Mouse (Mus musculus) liver, embryonic 14.5 days (tissue): ENCODE measurements at regions not wholly inside any gene's neighbourhood (a gene's known extent, or its start where the extent isn't known, plus 50 kb on each side); places are given as distances from the start of the nearest gene placed in this dataset.

ENCODE experiments used
- CTCF ChIP-seq: IDR thresholded peaks from 2 replicates; pipeline ENCODE4 v1.5.1; 2016; ENCODE audit warnings: antibody characterized with exemption, low read depth, control low read depth
- EP300 ChIP-seq: IDR thresholded peaks from 2 replicates; pipeline ENCODE4 v1.6.1; 2016; ENCODE audit warnings: antibody characterized with exemption, low read depth

DNA sequence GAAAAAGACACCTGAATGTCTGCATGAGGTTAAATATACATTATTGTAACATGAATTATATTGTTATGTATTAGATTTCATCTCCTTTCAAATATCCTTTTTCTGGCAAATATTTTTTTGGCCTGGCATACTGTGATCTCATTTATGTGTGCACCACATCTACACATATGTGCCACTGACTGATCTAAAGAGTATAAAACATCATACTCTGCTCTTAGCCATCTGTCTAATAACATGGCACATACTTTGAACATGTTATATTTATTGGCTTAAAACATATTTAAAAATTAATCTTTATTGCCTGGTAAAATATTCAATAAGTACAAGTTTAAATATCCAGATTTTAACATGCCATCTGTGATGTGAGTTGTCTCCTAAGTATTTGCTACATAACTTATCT is 365.6 kb upstream of the Sema3a start:
- TF ChIP-seq CTCF = no peak
- no peak for TF ChIP-seq EP300
